ENCODE assay signal across 9 mouse cellular contexts in the genomic region with DNA sequence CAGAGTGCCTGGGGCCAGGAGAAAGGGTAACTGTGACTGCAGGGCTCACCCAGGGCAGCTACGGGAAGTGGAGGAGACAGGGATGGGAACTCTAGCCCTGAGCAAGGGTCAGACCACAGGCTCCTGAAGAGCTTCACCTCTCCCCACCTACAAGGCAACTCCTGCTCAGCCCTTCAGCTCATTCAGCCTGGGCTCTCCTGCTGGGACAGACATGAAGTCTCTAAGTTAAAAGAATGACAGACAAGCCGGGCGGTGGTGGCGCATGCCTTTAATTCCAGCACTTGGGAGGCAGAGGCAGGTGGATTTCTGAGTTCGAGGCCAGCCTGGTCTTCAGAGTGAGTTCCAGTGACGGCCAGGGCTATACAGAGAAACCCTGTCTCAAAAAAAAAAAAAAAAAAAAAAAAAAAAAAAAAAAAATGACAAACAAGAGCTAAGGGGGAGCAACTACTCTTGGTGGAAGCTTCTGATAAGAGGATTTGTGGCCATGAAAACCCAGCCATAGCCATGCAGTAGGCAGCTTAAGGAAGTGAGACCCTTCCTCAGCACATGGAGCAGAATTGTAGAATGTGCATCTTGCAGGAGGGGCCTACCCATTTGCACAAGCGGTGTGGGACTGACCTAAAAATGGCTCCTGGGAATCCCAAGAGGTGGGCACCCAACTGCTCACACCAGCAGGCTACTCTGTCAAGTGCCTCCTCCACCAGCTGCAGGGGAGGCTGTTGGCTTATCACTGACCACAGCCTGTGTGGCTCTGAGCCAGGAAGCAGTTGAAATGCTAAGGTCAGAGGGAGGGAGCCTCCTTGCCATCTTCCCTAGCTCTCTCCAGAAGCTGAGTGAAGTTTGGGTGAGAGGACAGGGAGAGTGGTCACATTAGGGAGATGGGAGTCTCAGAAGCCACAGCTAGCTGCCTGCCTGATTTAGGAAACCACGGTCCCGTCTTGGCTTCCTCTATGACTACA. TPM values are rescaled to one million over a fixed set of nuclear protein-coding genes. Genes with fewer than 3 reads are reported as not detected.
DNase-seq lines count a peak whose midpoint lies in the region; ATAC-seq and TF ChIP-seq lines count a peak whose summit lies in the region.
"Had no signal": no experiment of that assay in that cellular context is flagged by ENCODE, and none has a peak within 500 bp of the region (broad histone marks: within the 10 kb centered on the region; RNA-seq: fewer than 3 reads in every experiment).

No protein-coding gene starts in this region.

- DNase-seq in gastrocnemius, adult 2 months, result peak; percentile 17
- DNase-seq in gastrocnemius, postnatal 25 days, result no peak
- peak; percentile 46 for DNase-seq in adrenal gland, adult 18-20 months (ENCODE audit: low spot score in 2 of 2)
- no peak for DNase-seq in left cerebral cortex, adult 18-20 months (ENCODE audit: low spot score in 2 of 2)
- no peak for DNase-seq in adipocyte (ENCODE audit: low spot score)

- intact Hi-C loops in gastrocnemius, adult 2 months (cut with DNase I), result no loop called here

- no peak overlapping the region for H3K27ac ChIP-seq in gastrocnemius, adult 2 months
- peak overlapping the region; percentile 98 for H3K27ac ChIP-seq in hindbrain, embryonic 12.5 days
- H3K27ac ChIP-seq in midbrain, embryonic 15.5 days, result peak overlapping the region; percentile 98
- H3K27ac ChIP-seq: stomach, embryonic 15.5 days had no signal

- 83% methylated on average over 9 of the region's 9 CpGs for WGBS in hindbrain, embryonic 12.5 days
- WGBS in midbrain, embryonic 15.5 days, result 76% methylated on average over 9 of the region's 9 CpGs

- peaks cover 21% of the 10 kb centered on the region for H3K27me3 ChIP-seq in hindbrain, embryonic 12.5 days
- H3K27me3 ChIP-seq in midbrain, embryonic 15.5 days (replicated peaks), result no peaks in the 10 kb centered on the region

- peak overlapping the region; percentile 87 for H3K4me2 ChIP-seq in hindbrain, embryonic 12.5 days (replicated peaks)
- H3K4me2 ChIP-seq in midbrain, embryonic 15.5 days, result peak overlapping the region; percentile 95
- H3K4me2 ChIP-seq: stomach, embryonic 15.5 days had no signal

- TF ChIP-seq CTCF in gastrocnemius, adult 2 months (IDR thresholded peaks at IDR 0.05), result no peak

- H3K4me3 ChIP-seq in gastrocnemius, adult 2 months, result no peak overlapping the region
- H3K4me3 ChIP-seq in hindbrain, embryonic 12.5 days, result peak overlapping the region; percentile 61
- peak overlapping the region; percentile 74; the same call in 1 of the 2 replicates for H3K4me3 ChIP-seq in midbrain, embryonic 15.5 days
- H3K4me3 ChIP-seq: stomach, embryonic 15.5 days had no signal

- peak overlapping the region; percentile 88; the same call in 1 of the 2 replicates for H3K9ac ChIP-seq in hindbrain, embryonic 12.5 days
- H3K9ac ChIP-seq in midbrain, embryonic 15.5 days, result peak overlapping the region; percentile 94; the same call in 1 of the 2 replicates
- H3K9ac ChIP-seq: stomach, embryonic 15.5 days had no signal

- H3K4me1 ChIP-seq in hindbrain, embryonic 12.5 days, result peaks cover 38% of the 10 kb centered on the region
- peaks cover 30% of the 10 kb centered on the region for H3K4me1 ChIP-seq in midbrain, embryonic 15.5 days

- no peak for ATAC-seq in hindbrain, embryonic 12.5 days (ENCODE audit: low FRiP score)
- no peak for ATAC-seq in midbrain, embryonic 15.5 days (replicated peaks)
- ATAC-seq in monocyte, adult 5-6 weeks (replicated peaks; ENCODE audit: insufficient number of reproducible peaks, low FRiP score, low TSS enrichment, poor library complexity, severe bottlenecking), result no peak

- peaks cover 5% of the 10 kb centered on the region; the same call in 1 of the 2 replicates for H3K36me3 ChIP-seq in hindbrain, embryonic 12.5 days
- no peaks in the 10 kb centered on the region for H3K36me3 ChIP-seq in midbrain, embryonic 15.5 days (replicated peaks)
- H3K36me3 ChIP-seq: stomach, embryonic 15.5 days had no signal

- H3K9me3 ChIP-seq in hindbrain, embryonic 12.5 days (replicated peaks), result no peaks in the 10 kb centered on the region
- H3K9me3 ChIP-seq in midbrain, embryonic 15.5 days, result no peaks in the 10 kb centered on the region
- H3K9me3 ChIP-seq: stomach, embryonic 15.5 days had no signal

RNA-seq across cellular contexts. Expression of a gene that starts 2.0 kb away (rescaled TPM):
- not detected for total RNA-seq in gastrocnemius, adult 2 months (2021)
- total RNA-seq in gastrocnemius, postnatal 25 days (2021), result not detected
- total RNA-seq in adrenal gland, adult 18-20 months (2021), result not detected
- 0.09 and 0.20 TPM in 2 replicates for polyA plus RNA-seq in hindbrain, embryonic 12.5 days (2016; fragmentation: Nextera tagmentation; extraction: Ambion mirVana)
- 0.10 and 0.17 TPM in 2 replicates for polyA plus RNA-seq in midbrain, embryonic 15.5 days (2015; fragmentation: Nextera tagmentation; extraction: Ambion mirVana)
- total RNA-seq in left cerebral cortex, adult 18-20 months (2021), result under 1 TPM in 1 of 2 experiments, not detected in 1; 0.12 TPM
- total RNA-seq in monocyte, adult 5-6 weeks (2017), result not detected in 3 replicates
- polyA plus RNA-seq: stomach, embryonic 15.5 days had no signal

RNA-seq across cellular contexts. Expression of a gene that starts 2.4 kb away (rescaled TPM):
- not detected for total RNA-seq in gastrocnemius, adult 2 months (2021)
- total RNA-seq in gastrocnemius, postnatal 25 days (2021), result not detected
- 1 to 10 TPM; 2.0 to 8.2 TPM for total RNA-seq in adrenal gland, adult 18-20 months (2021)
- 1,043 and 1,050 TPM in 2 replicates for polyA plus RNA-seq in hindbrain, embryonic 12.5 days (2016; fragmentation: Nextera tagmentation; extraction: Ambion mirVana)
- 2,127 and 2,170 TPM in 2 replicates for polyA plus RNA-seq in midbrain, embryonic 15.5 days (2015; fragmentation: Nextera tagmentation; extraction: Ambion mirVana)
- total RNA-seq in left cerebral cortex, adult 18-20 months (2021), result 100 to 1,000 TPM; 392 to 405 TPM
- 0.29 to 0.96 TPM (median 0.76 TPM) in 3 replicates for total RNA-seq in monocyte, adult 5-6 weeks (2017)

RNA-seq across cellular contexts. Expression of a gene that starts 14.5 kb away (rescaled TPM):
- 10 to 100 TPM; 38.5 to 39.1 TPM for total RNA-seq in gastrocnemius, adult 2 months (2021)
- 10 to 100 TPM; 37.8 to 38.2 TPM for total RNA-seq in gastrocnemius, postnatal 25 days (2021)
- total RNA-seq in adrenal gland, adult 18-20 months (2021), result 10 to 100 TPM; 22.9 to 24.4 TPM
- polyA plus RNA-seq in hindbrain, embryonic 12.5 days (2016; fragmentation: Nextera tagmentation; extraction: Ambion mirVana), result 40.1 and 42.5 TPM in 2 replicates
- 48.4 and 49.8 TPM in 2 replicates for polyA plus RNA-seq in midbrain, embryonic 15.5 days (2015; fragmentation: Nextera tagmentation; extraction: Ambion mirVana)
- total RNA-seq in left cerebral cortex, adult 18-20 months (2021), result 10 to 100 TPM; 52.9 to 56.3 TPM
- total RNA-seq in monocyte, adult 5-6 weeks (2017), result 9.1 to 9.7 TPM (median 9.4 TPM) in 3 replicates

RNA-seq across cellular contexts. Expression of a gene that starts 35.3 kb away (rescaled TPM):
- total RNA-seq in gastrocnemius, adult 2 months (2021), result 100 to 1,000 TPM; 134 to 140 TPM
- 100 to 1,000 TPM; 112 to 128 TPM for total RNA-seq in gastrocnemius, postnatal 25 days (2021)
- 100 to 1,000 TPM; 218 to 255 TPM for total RNA-seq in adrenal gland, adult 18-20 months (2021)
- 212 and 231 TPM in 2 replicates for polyA plus RNA-seq in hindbrain, embryonic 12.5 days (2016; fragmentation: Nextera tagmentation; extraction: Ambion mirVana)
- polyA plus RNA-seq in midbrain, embryonic 15.5 days (2015; fragmentation: Nextera tagmentation; extraction: Ambion mirVana), result 324 and 331 TPM in 2 replicates
- 100 to 1,000 TPM; 565 to 596 TPM for total RNA-seq in left cerebral cortex, adult 18-20 months (2021)
- total RNA-seq in monocyte, adult 5-6 weeks (2017), result 415 to 577 TPM (median 562 TPM) in 3 replicates

Comparison
In these comparisons a context has a peak if more than half of its experiments do, and no peak if none do; other contexts are left out.
1. DNase-seq: peak in gastrocnemius, adult 2 months (single experiment) and adrenal gland, adult 18-20 months (2 of 2); none in gastrocnemius, postnatal 25 days (single experiment), left cerebral cortex, adult 18-20 months (0 of 2) and adipocyte (single experiment).
2. RNA of a gene that starts 2.4 kb away (total RNA-seq): 392 to 405 TPM in left cerebral cortex, adult 18-20 months; 2.0 to 8.2 TPM in adrenal gland, adult 18-20 months, 0.29 to 0.96 TPM in monocyte, adult 5-6 weeks, not detected in gastrocnemius, postnatal 25 days and not detected in gastrocnemius, adult 2 months; every median in the first group is over 10 times any median in the second.